Mouse (Mus musculus) embryo, embryonic 10.5 days (tissue): ENCODE results near the gene Plekha4.
A peak's percentile ranks its signal among the peaks of the same experiment; 100 is the strongest.

Experiments used
- DNase-seq: peaks from one replicate; pipeline ENCODE4 v3.0.0-alpha.2; 2015; ENCODE audit warnings: low spot score

Gene Plekha4

GRCm38 (mm10) chr7:45538163-45539041 is 12.3 kb downstream of the Plekha4 start:
- DNase-seq, result peak; percentile 81

GRCm38 (mm10) chr7:45539095-45539494 is 13.0 kb downstream of the Plekha4 start:
- no peak for DNase-seq

- DNase-seq, result no peak
Measured at GRCm38 (mm10) chr7:45540213-45540612, 14.1 kb downstream of the Plekha4 start.

GRCm38 (mm10) chr7:45544525-45544924 is 18.4 kb downstream of the Plekha4 start:
- no peak for DNase-seq

- no peak for DNase-seq
Measured at GRCm38 (mm10) chr7:45549641-45550436, 23.7 kb downstream of the Plekha4 start.

- DNase-seq, result no peak
Measured at GRCm38 (mm10) chr7:45550821-45551511, 24.8 kb downstream of the Plekha4 start.

- DNase-seq, result no peak
Measured at GRCm38 (mm10) chr7:45551512-45551883, 25.4 kb downstream of the Plekha4 start.

GRCm38 (mm10) chr7:45553519-45553918 is 27.4 kb downstream of the Plekha4 start:
- DNase-seq, result no peak

GRCm38 (mm10) chr7:45553990-45554389 is 27.9 kb downstream of the Plekha4 start:
- no peak for DNase-seq

- DNase-seq, result no peak
Measured at GRCm38 (mm10) chr7:45554744-45555143, 28.6 kb downstream of the Plekha4 start, which contains the start of gene Hsd17b14. Hsd17b14 (plus strand) TSS chr7:45554893.

GRCm38 (mm10) chr7:45555787-45556186 is 29.7 kb downstream of the Plekha4 start:
- peak; percentile 87 for DNase-seq

GRCm38 (mm10) chr7:45558907-45559306 is 32.8 kb downstream of the Plekha4 start:
- DNase-seq, result no peak

- DNase-seq, result no peak
Measured at GRCm38 (mm10) chr7:45560241-45560640, 34.1 kb downstream of the Plekha4 start.

- peak; percentile 87 for DNase-seq
Measured at GRCm38 (mm10) chr7:45560843-45561623, 34.9 kb downstream of the Plekha4 start.

GRCm38 (mm10) chr7:45561624-45562520 is 35.7 kb downstream of the Plekha4 start:
- DNase-seq, result peak; percentile 19

GRCm38 (mm10) chr7:45564811-45565210 is 38.7 kb downstream of the Plekha4 start:
- DNase-seq, result no peak

GRCm38 (mm10) chr7:45565446-45565845 is 39.3 kb downstream of the Plekha4 start:
- DNase-seq, result no peak

- DNase-seq, result no peak
Measured at GRCm38 (mm10) chr7:45567112-45567779, 41.1 kb downstream of the Plekha4 start.

- DNase-seq, result peak; percentile 96
Measured at GRCm38 (mm10) chr7:45567780-45568516, 41.8 kb downstream of the Plekha4 start.
